Mouse (Mus musculus) neural tube, embryonic 11.5 days (tissue): ENCODE measurements around the gene Kars. TPM values are rescaled to one million over a fixed set of nuclear protein-coding genes. Genes with fewer than 3 reads are reported as not detected.

Source experiments
- ATAC-seq: fragments of 200-750 bp; cut with Nextera tagmentation; 2 replicates; pipeline ENCODE4 v1.8.0; 2017; ENCODE audit warnings: moderate number of reproducible peaks, mild to moderate bottlenecking, moderate TSS enrichment, moderate library complexity; ENCODE audit not compliant: insufficient read depth, low FRiP score, low TSS enrichment
- DNase-seq: peaks from one replicate; pipeline ENCODE4 v3.0.0-alpha.2; 2015; ENCODE audit warnings: low spot score
- H3K27ac ChIP-seq: fragments of 300-500 bp; sonication (generic); 2 replicates; pipeline ENCODE4 v1.5.1; 2014; ENCODE audit warnings: low read depth, mild to moderate bottlenecking, low read length
- H3K27me3 ChIP-seq: fragments of 300-500 bp; sonication (generic); 2 replicates; pipeline ENCODE4 v1.6.1; 2014; ENCODE audit warnings: mild to moderate bottlenecking, low read length, mixed read lengths; ENCODE audit not compliant: control insufficient read depth, insufficient read depth
- H3K36me3 ChIP-seq: fragments of 300-500 bp; sonication (generic); 2 replicates; pipeline ENCODE4 v1.6.1; 2014; ENCODE audit warnings: mild to moderate bottlenecking, low read length, moderate library complexity, mixed read lengths; ENCODE audit not compliant: control insufficient read depth, insufficient read depth
- H3K4me1 ChIP-seq: fragments of 300-500 bp; sonication (generic); 2 replicates; pipeline ENCODE4 v1.6.1; 2014; ENCODE audit warnings: low read length, mixed read lengths; ENCODE audit not compliant: control insufficient read depth, insufficient read depth
- H3K4me2 ChIP-seq: fragments of 300-500 bp; sonication (generic); 2 replicates; pipeline ENCODE4 v1.6.1; 2014; ENCODE audit warnings: low read depth, mild to moderate bottlenecking, moderate library complexity
- H3K4me3 ChIP-seq: fragments of 300-500 bp; sonication (generic); 2 replicates; pipeline ENCODE4 v1.5.1; 2014; ENCODE audit warnings: low read depth, low read length
- H3K9ac ChIP-seq: fragments of 300-500 bp; sonication (generic); 2 replicates; pipeline ENCODE4 v1.6.1; 2014; ENCODE audit warnings: mild to moderate bottlenecking, low read length
- H3K9me3 ChIP-seq: fragments of 300-500 bp; sonication (generic); 2 replicates; pipeline ENCODE4 v1.6.1; 2016; ENCODE audit warnings: low read length; ENCODE audit not compliant: control insufficient read depth
- WGBS: fragments of 180-500 bp; shearing (Covaris S2); extraction: QIAGEN DNeasy Blood & Tissue Kit; methylation state at CpG from one replicate; pipeline ENCODE4 v1.1.7; 2014; 5-methylcytosine and 5-hydroxymethylcytosine counted together
- polyA plus RNA-seq: library from polyadenylated mRNA; unstranded; fragments of >200 nt; fragmentation: Nextera tagmentation; extraction: Ambion mirVana; gene quantifications from 2 replicates; pipeline ENCODE4 v1.2.1, GENCODE M21; 2014

Kars gene
- polyA plus RNA-seq, 1 experiment from 2014 or later, result 249 TPM

GRCm38 (mm10) chr8:111992703-111993039, 18.5 kb downstream of the Kars start:
- no peaks in the 10 kb centered on the region for H3K4me1 ChIP-seq
- no peaks in the 10 kb centered on the region for H3K9me3 ChIP-seq
- peaks cover 2% of the 10 kb centered on the region for H3K36me3 ChIP-seq
- no peak overlapping the region for H3K4me2 ChIP-seq
- DNase-seq, result no peak
- no peak overlapping the region for H3K4me3 ChIP-seq
- 78% methylated on average over 3 of the region's 3 CpGs for WGBS
- no peak overlapping the region for H3K27ac ChIP-seq
- no peaks in the 10 kb centered on the region for H3K27me3 ChIP-seq
- no peak overlapping the region for H3K9ac ChIP-seq
- peak; percentile 9; the same call in 1 of the 2 replicates for ATAC-seq

GRCm38 (mm10) chr8:111992013-111992702, 19.0 kb downstream of the Kars start, which contains the start of gene Adat1:
Adat1 (minus strand) TSS chr8:111992302.
- Histone ChIP-seq H3K4me2 (peak within 1 kb of the TSS; percentile 71), H3K27me3 (no peaks in the 10 kb centered on the region), H3K36me3 (peaks cover 2% of the 10 kb centered on the region), H3K9ac (peak within 1 kb of the TSS; percentile 53), H3K4me1 (no peaks in the 10 kb centered on the region), H3K9me3 (no peaks in the 10 kb centered on the region), H3K27ac (no peak within 1 kb of the TSS), H3K4me3 (peak within 1 kb of the TSS; percentile 61)
- 3% methylated on average over 32 of the region's 33 CpGs for WGBS
- DNase-seq (peak; percentile 93), ATAC-seq (peak; percentile 94)

DNA sequence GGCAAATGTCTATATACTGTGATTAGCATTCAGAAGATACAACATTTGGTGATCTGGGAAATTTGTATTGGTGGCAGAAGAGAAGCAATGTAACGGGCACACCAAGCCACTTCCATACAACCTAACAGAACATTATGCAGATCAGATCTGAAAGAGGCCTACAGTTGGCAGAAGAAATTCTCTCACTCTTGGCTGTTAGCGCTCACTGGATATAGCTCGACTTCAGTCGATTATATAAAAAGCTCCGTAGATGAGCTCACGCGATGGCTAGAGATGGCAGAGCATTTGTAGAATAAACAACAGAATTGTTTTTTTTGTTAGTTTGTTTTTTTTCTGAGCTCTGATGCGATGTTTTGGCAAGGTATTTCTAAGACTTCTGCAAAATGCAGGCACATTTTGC, 19.8 kb downstream of the Kars start:
- H3K9me3 ChIP-seq, result no peaks in the 10 kb centered on the region
- DNase-seq, result no peak
- WGBS, result 68% methylated on average over 8 of the region's 8 CpGs
- H3K9ac ChIP-seq, result no peak overlapping the region; the same call in 1 of the 2 replicates
- peak overlapping the region; percentile 61 for H3K4me3 ChIP-seq
- ATAC-seq, result no peak
- H3K4me2 ChIP-seq, result peak overlapping the region; percentile 71
- no peaks in the 10 kb centered on the region for H3K27me3 ChIP-seq
- H3K4me1 ChIP-seq, result no peaks in the 10 kb centered on the region
- H3K27ac ChIP-seq, result no peak overlapping the region
- H3K36me3 ChIP-seq, result no peaks in the 10 kb centered on the region; the same call in none of the 2 replicates

GRCm38 (mm10) chr8:111989911-111990310, 21.2 kb downstream of the Kars start:
- Histone ChIP-seq H3K4me2 (no peak overlapping the region), H3K36me3 (no peaks in the 10 kb centered on the region; the same call in none of the 2 replicates), H3K9ac (no peak overlapping the region), H3K9me3 (no peaks in the 10 kb centered on the region), H3K27ac (no peak overlapping the region), H3K4me3 (no peak overlapping the region), H3K27me3 (no peaks in the 10 kb centered on the region), H3K4me1 (no peaks in the 10 kb centered on the region)
- ATAC-seq (0 out of 2 replicates have a peak, but pooled peaks have one; percentile 8), DNase-seq (peak; percentile 77)
- 23% methylated on average over 7 of the region's 7 CpGs for WGBS

GRCm38 (mm10) chr8:111984511-111984910, 26.6 kb downstream of the Kars start:
- Histone ChIP-seq H3K9ac (no peak overlapping the region), H3K36me3 (peaks cover 4% of the 10 kb centered on the region; the same call in 1 of the 2 replicates), H3K27ac (no peak overlapping the region), H3K4me1 (no peaks in the 10 kb centered on the region), H3K4me2 (no peak overlapping the region), H3K4me3 (no peak overlapping the region), H3K9me3 (no peaks in the 10 kb centered on the region), H3K27me3 (no peaks in the 10 kb centered on the region)
- DNase-seq (no peak), ATAC-seq (no peak)
- WGBS, result 89% methylated on average over 10 of the region's 10 CpGs

GRCm38 (mm10) chr8:111982116-111982515, 29.0 kb downstream of the Kars start:
- 80% methylated on average over 7 of the region's 7 CpGs for WGBS
- DNase-seq (no peak), ATAC-seq (no peak)
- H3K4me3 ChIP-seq, result no peak overlapping the region
- peaks cover 4% of the 10 kb centered on the region; the same call in 1 of the 2 replicates for H3K36me3 ChIP-seq
- no peaks in the 10 kb centered on the region for H3K9me3 ChIP-seq
- H3K27ac ChIP-seq, result no peak overlapping the region
- no peaks in the 10 kb centered on the region for H3K4me1 ChIP-seq
- no peak overlapping the region for H3K4me2 ChIP-seq
- no peak overlapping the region for H3K9ac ChIP-seq
- H3K27me3 ChIP-seq, result no peaks in the 10 kb centered on the region

DNA sequence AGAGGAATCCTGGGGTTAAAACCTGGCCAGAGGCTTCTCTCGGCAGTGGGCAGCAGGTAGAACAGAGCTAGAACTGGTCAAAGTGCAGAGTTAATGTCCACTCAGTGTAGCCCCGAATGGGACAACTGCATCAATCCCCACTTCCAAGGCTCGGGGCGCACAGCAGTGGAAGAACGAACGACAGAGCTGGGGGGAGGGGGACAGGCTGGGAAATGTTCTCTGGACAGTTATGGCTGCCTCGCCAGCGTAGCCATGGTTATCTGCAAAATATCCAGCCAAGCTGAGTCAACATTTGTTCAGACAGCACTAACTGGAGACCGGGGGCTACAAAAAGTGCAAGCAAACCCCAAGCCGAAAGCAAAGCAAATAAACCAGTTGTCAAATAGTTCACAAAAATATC, 33.0 kb downstream of the Kars start:
- H3K9me3 ChIP-seq, result no peaks in the 10 kb centered on the region
- no peak overlapping the region for H3K4me2 ChIP-seq
- DNase-seq, result no peak
- WGBS, result 78% methylated on average over 10 of the region's 10 CpGs
- H3K4me1 ChIP-seq, result no peaks in the 10 kb centered on the region
- H3K27me3 ChIP-seq, result no peaks in the 10 kb centered on the region
- no peak overlapping the region for H3K27ac ChIP-seq
- peaks cover 2% of the 10 kb centered on the region; the same call in 1 of the 2 replicates for H3K36me3 ChIP-seq
- H3K9ac ChIP-seq, result no peak overlapping the region
- H3K4me3 ChIP-seq, result no peak overlapping the region
- ATAC-seq, result no peak

- Histone ChIP-seq H3K4me2 (no peak overlapping the region), H3K27me3 (no peaks in the 10 kb centered on the region), H3K4me3 (no peak overlapping the region), H3K36me3 (no peaks in the 10 kb centered on the region; the same call in 1 of the 2 replicates), H3K27ac (no peak overlapping the region), H3K9me3 (no peaks in the 10 kb centered on the region), H3K9ac (no peak overlapping the region), H3K4me1 (no peaks in the 10 kb centered on the region)
- DNase-seq (no peak), ATAC-seq (no peak)
- 89% methylated on average over 2 of the region's 2 CpGs for WGBS
These were observed 34.8 kb downstream of the Kars start for GRCm38 (mm10) chr8:111976326-111976725.

DNA sequence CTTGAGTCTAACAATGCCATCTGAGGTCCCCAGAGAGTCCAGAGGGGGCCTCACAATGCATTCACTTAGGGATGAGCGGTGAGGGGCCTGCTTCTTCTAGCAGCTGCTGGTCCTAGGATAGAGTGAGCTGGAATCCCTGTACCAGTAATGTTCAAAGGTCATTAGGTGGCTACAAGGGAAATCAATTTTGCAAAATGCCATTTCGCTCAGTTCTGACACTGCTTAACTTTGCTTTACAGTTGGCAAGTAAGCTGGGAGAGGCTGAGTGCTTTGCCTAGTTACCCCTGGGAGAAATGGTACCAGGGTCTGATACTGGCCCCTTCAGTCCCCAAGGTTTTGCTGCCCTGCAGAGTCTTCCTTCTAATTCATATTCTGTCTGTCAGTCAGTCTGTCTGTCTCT, 35.4 kb downstream of the Kars start:
- H3K9ac ChIP-seq, result no peak overlapping the region
- H3K9me3 ChIP-seq, result no peaks in the 10 kb centered on the region
- 95% methylated on average over 2 of the region's 2 CpGs for WGBS
- H3K27me3 ChIP-seq, result no peaks in the 10 kb centered on the region
- no peak for DNase-seq
- H3K4me2 ChIP-seq, result no peak overlapping the region
- no peaks in the 10 kb centered on the region for H3K4me1 ChIP-seq
- H3K27ac ChIP-seq, result no peak overlapping the region
- H3K36me3 ChIP-seq, result no peaks in the 10 kb centered on the region; the same call in 1 of the 2 replicates
- H3K4me3 ChIP-seq, result no peak overlapping the region
- ATAC-seq, result no peak
